17 mouse cellular contexts compared by ENCODE assay signal in genomic region chr1:171796185-171796584, GRCm38 (mm10). TPM values are rescaled to one million over a fixed set of nuclear protein-coding genes. Genes with fewer than 3 reads are reported as not detected.
"Had no signal": no experiment of that assay in that cellular context is flagged by ENCODE, and none has a peak within 500 bp of the region (broad histone marks: within the 10 kb centered on the region; RNA-seq: fewer than 3 reads in every experiment).

No protein-coding gene starts in this region.

- H3K9ac ChIP-seq: limb, embryonic 13.5 days; liver, embryonic 13.5 days had no signal

- H3K27ac ChIP-seq: limb, embryonic 10.5 days; limb, embryonic 13.5 days; liver, embryonic 13.5 days; midbrain, embryonic 10.5 days; stomach, postnatal 0 days had no signal

- H3K4me3 ChIP-seq: limb, embryonic 10.5 days; limb, embryonic 13.5 days; liver, embryonic 13.5 days; midbrain, embryonic 10.5 days had no signal

- H3K4me2 ChIP-seq: limb, embryonic 13.5 days; liver, embryonic 13.5 days had no signal

- DNase-seq: kidney, adult 18-20 months; kidney, adult 9 months; kidney, postnatal 14 days; kidney, postnatal 4 days; layer of hippocampus, adult 9-11 months; liver; liver, embryonic 13.5 days; lung, adult 2 months; lung, postnatal 14 days; lung, postnatal 4 days; midbrain, embryonic 14.5 days; thymus, postnatal 25 days had no signal

- H3K9me3 ChIP-seq: limb, embryonic 10.5 days; limb, embryonic 13.5 days; liver, embryonic 13.5 days; midbrain, embryonic 10.5 days had no signal

- H3K36me3 ChIP-seq: limb, embryonic 10.5 days; limb, embryonic 13.5 days; liver, embryonic 13.5 days; midbrain, embryonic 10.5 days had no signal

- H3K27me3 ChIP-seq: limb, embryonic 13.5 days; liver, embryonic 13.5 days had no signal

- H3K4me1 ChIP-seq: limb, embryonic 10.5 days; limb, embryonic 13.5 days; midbrain, embryonic 10.5 days had no signal

RNA-seq across cellular contexts. Expression of gene Slamf1, which starts 29.3 kb away (rescaled TPM):
- total RNA-seq: megakaryocyte, adult 5-6 weeks had no signal
